Comparison of ENCODE assay signal across 38 mouse cellular contexts in the genomic region with DNA sequence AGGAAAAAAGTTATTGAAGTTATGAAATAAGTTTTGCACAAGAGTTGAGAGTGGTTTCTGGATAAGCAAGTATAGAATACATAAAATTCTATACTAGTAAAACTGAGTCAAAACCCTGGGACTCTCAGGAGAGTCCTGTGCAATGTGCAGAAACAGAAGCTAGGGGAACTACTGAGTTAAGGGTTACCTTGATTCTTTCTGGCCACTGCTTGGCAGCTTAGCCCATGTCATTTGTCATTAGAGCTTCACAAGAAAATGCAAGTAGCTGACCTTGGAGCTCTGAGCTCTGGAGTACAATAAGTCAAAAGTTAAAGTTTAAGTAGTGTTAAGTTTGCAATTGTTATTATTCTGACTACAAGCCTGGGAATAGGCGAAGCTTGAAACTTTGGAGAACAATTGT. TPM values are rescaled to one million over a fixed set of nuclear protein-coding genes. Genes with fewer than 3 reads are reported as not detected.
DNase-seq lines count a peak whose midpoint lies in the region; ATAC-seq and TF ChIP-seq lines count a peak whose summit lies in the region.
"Had no signal": no experiment of that assay in that cellular context is flagged by ENCODE, and none has a peak within 500 bp of the region (broad histone marks: within the 10 kb centered on the region; RNA-seq: fewer than 3 reads in every experiment).

No protein-coding gene starts in this region.

- 67% methylated on average over 1 of the region's 1 CpGs for WGBS in kidney, embryonic 16.5 days
- 57% methylated on average over 1 of the region's 1 CpGs for WGBS in stomach, postnatal 0 days

- peak; percentile 54 for TF ChIP-seq CTCF in stomach, postnatal 0 days (IDR thresholded peaks at IDR 0.05; ENCODE audit: low read depth)

- no peak overlapping the region for H3K4me2 ChIP-seq in kidney, embryonic 16.5 days (replicated peaks; ENCODE audit: low read depth, low read length)
- no peak overlapping the region for H3K4me2 ChIP-seq in stomach, postnatal 0 days (replicated peaks; ENCODE audit: low read depth)
- H3K4me2 ChIP-seq: embryonic facial prominence, embryonic 15.5 days; forebrain, embryonic 12.5 days; heart, embryonic 12.5 days; limb, embryonic 12.5 days; liver, embryonic 15.5 days; lung, embryonic 14.5 days; midbrain, embryonic 12.5 days; neural tube, embryonic 13.5 days had no signal

- H3K4me3 ChIP-seq in kidney, embryonic 16.5 days (ENCODE audit: low read length) = no peak overlapping the region
- no peak overlapping the region for H3K4me3 ChIP-seq in stomach, postnatal 0 days (ENCODE audit: low read depth, low read length)
- H3K4me3 ChIP-seq: embryonic facial prominence, embryonic 10.5 days; embryonic facial prominence, embryonic 15.5 days; forebrain, embryonic 12.5 days; heart, adult 2 months; heart, embryonic 12.5 days; hindbrain, embryonic 10.5 days; left cerebral cortex, adult 2 months; limb, embryonic 12.5 days; liver, embryonic 15.5 days; midbrain, embryonic 12.5 days; neural tube, embryonic 13.5 days had no signal

- H3K9me3 ChIP-seq in kidney, embryonic 16.5 days (ENCODE audit: low read length) = no peaks in the 10 kb centered on the region
- H3K9me3 ChIP-seq in stomach, postnatal 0 days (ENCODE audit: control insufficient read depth, low read length) = no peaks in the 10 kb centered on the region
- H3K9me3 ChIP-seq: embryonic facial prominence, embryonic 10.5 days; embryonic facial prominence, embryonic 15.5 days; forebrain, embryonic 12.5 days; heart, embryonic 12.5 days; hindbrain, embryonic 10.5 days; limb, embryonic 12.5 days; liver, embryonic 15.5 days; midbrain, embryonic 12.5 days; neural tube, embryonic 13.5 days had no signal

- H3K27me3 ChIP-seq in kidney, embryonic 16.5 days (ENCODE audit: insufficient read depth, low read length) = no peaks in the 10 kb centered on the region
- no peaks in the 10 kb centered on the region for H3K27me3 ChIP-seq in stomach, postnatal 0 days (ENCODE audit: control insufficient read depth, insufficient read depth, low read length)
- H3K27me3 ChIP-seq: embryonic facial prominence, embryonic 15.5 days; forebrain, embryonic 12.5 days; heart, embryonic 12.5 days; limb, embryonic 12.5 days; midbrain, embryonic 12.5 days; neural tube, embryonic 13.5 days had no signal

- H3K36me3 ChIP-seq in kidney, embryonic 16.5 days (ENCODE audit: insufficient read depth, low read length) = no peaks in the 10 kb centered on the region
- no peaks in the 10 kb centered on the region for H3K36me3 ChIP-seq in stomach, postnatal 0 days (ENCODE audit: control insufficient read depth, insufficient read depth, low read length)
- H3K36me3 ChIP-seq: embryonic facial prominence, embryonic 10.5 days; embryonic facial prominence, embryonic 15.5 days; forebrain, embryonic 12.5 days; heart, embryonic 12.5 days; hindbrain, embryonic 10.5 days; limb, embryonic 12.5 days; liver, embryonic 15.5 days; midbrain, embryonic 12.5 days; neural tube, embryonic 13.5 days had no signal

- ATAC-seq in kidney, embryonic 16.5 days (ENCODE audit: low FRiP score, low TSS enrichment) = no peak
- ATAC-seq in stomach, postnatal 0 days (ENCODE audit: low FRiP score, low TSS enrichment) = no peak
- ATAC-seq: forebrain, postnatal 0 days; hindbrain, embryonic 16.5 days had no signal

- TF ChIP-seq EP300 in stomach, postnatal 0 days (optimal IDR thresholded peaks at IDR 0.05) = no peak

- no peak overlapping the region for H3K27ac ChIP-seq in kidney, embryonic 16.5 days (ENCODE audit: low read length)
- no peak overlapping the region for H3K27ac ChIP-seq in stomach, postnatal 0 days (replicated peaks)
- H3K27ac ChIP-seq: embryonic facial prominence, embryonic 10.5 days; embryonic facial prominence, embryonic 15.5 days; forebrain, embryonic 12.5 days; heart, adult 2 months; hindbrain, embryonic 10.5 days; left cerebral cortex, adult 2 months; limb, embryonic 12.5 days; liver, embryonic 15.5 days; midbrain, embryonic 12.5 days; neural tube, embryonic 13.5 days had no signal

- no peak overlapping the region for H3K9ac ChIP-seq in kidney, embryonic 16.5 days (replicated peaks; ENCODE audit: low read length)
- H3K9ac ChIP-seq in stomach, postnatal 0 days (ENCODE audit: low read length) = no peak overlapping the region
- H3K9ac ChIP-seq: embryonic facial prominence, embryonic 15.5 days; forebrain, embryonic 12.5 days; forebrain, postnatal 0 days; heart, embryonic 12.5 days; limb, embryonic 12.5 days; liver, embryonic 15.5 days; lung, embryonic 14.5 days; midbrain, embryonic 12.5 days; neural tube, embryonic 13.5 days had no signal

- peak; percentile 17 for DNase-seq in adrenal gland, adult 2 months
- no peak for DNase-seq in adrenal gland, postnatal 10 days
- peak; percentile 43 for DNase-seq in kidney, adult 11 months
- no peak for DNase-seq in kidney, adult 18-20 months
- DNase-seq in kidney, postnatal 25 days = peak; percentile 27 to 52
- no peak for DNase-seq in stomach, postnatal 0 days (ENCODE audit: low spot score)
- DNase-seq: cerebellum, adult 8-10 months; cerebellum, postnatal 25 days; forebrain, postnatal 0 days; heart, adult 2 months; heart, postnatal 10 days; lung, embryonic 14.5 days; right cerebral cortex, postnatal 4 days; thymus, postnatal 4 days had no signal

- H3K4me1 ChIP-seq in kidney, embryonic 16.5 days (ENCODE audit: insufficient read depth, low read length) = no peaks in the 10 kb centered on the region
- H3K4me1 ChIP-seq in stomach, postnatal 0 days (replicated peaks; ENCODE audit: control insufficient read depth, insufficient read depth) = no peaks in the 10 kb centered on the region
- H3K4me1 ChIP-seq: embryonic facial prominence, embryonic 10.5 days; embryonic facial prominence, embryonic 15.5 days; forebrain, embryonic 12.5 days; heart, embryonic 12.5 days; hindbrain, embryonic 10.5 days; limb, embryonic 12.5 days; liver, embryonic 15.5 days; midbrain, embryonic 12.5 days; neural tube, embryonic 13.5 days had no signal

RNA-seq across cellular contexts. Expression of gene Lrrc31, which starts 13.7 kb away (rescaled TPM):
- not detected for total RNA-seq in adrenal gland, adult 2 months (2021)
- not detected in 2 replicates for polyA plus RNA-seq in adrenal gland, adult 2 months (2012; rRNA removed)
- total RNA-seq in adrenal gland, postnatal 10 days (2021) = not detected
- polyA plus RNA-seq in kidney, embryonic 16.5 days (2015; fragmentation: Nextera tagmentation; extraction: Ambion mirVana) = 0.27 and 0.35 TPM in 2 replicates
- polyA plus RNA-seq in stomach, postnatal 0 days (2015; fragmentation: Nextera tagmentation; extraction: Ambion mirVana) = 16.1 and 16.9 TPM in 2 replicates
- total RNA-seq: forebrain, postnatal 0 days; gastrocnemius, adult 8-10 months; gastrocnemius, postnatal 4 days; layer of hippocampus, adult 18-20 months; layer of hippocampus, postnatal 14 days; left cerebral cortex, adult 2 months; left cerebral cortex, postnatal 25 days; liver, adult 2 months; megakaryocyte, adult 5-6 weeks; MEL had no signal
- polyA plus RNA-seq: embryonic facial prominence, embryonic 10.5 days; forebrain, embryonic 12.5 days; forebrain, postnatal 0 days; heart, embryonic 12.5 days; hindbrain, embryonic 10.5 days; limb, embryonic 12.5 days; liver, adult 2 months; liver, embryonic 15.5 days; lung, embryonic 14.5 days; midbrain, embryonic 12.5 days; neural tube, embryonic 13.5 days; spleen, adult 2 months; testis, adult 2 months had no signal

RNA-seq across cellular contexts. Expression of gene Samd7, which starts 32.8 kb away (rescaled TPM):
- not detected for total RNA-seq in adrenal gland, adult 2 months (2021)
- 0.06 TPM in 1 of 2 replicates, not detected in the other for polyA plus RNA-seq in adrenal gland, adult 2 months (2012; rRNA removed)
- under 1 TPM in 1 of 2 experiments, not detected in 1; 0.12 TPM for total RNA-seq in adrenal gland, postnatal 10 days (2021)
- polyA plus RNA-seq in kidney, embryonic 16.5 days (2015; fragmentation: Nextera tagmentation; extraction: Ambion mirVana) = not detected in 2 replicates
- polyA plus RNA-seq in stomach, postnatal 0 days (2015; fragmentation: Nextera tagmentation; extraction: Ambion mirVana) = not detected in 2 replicates
- total RNA-seq: gastrocnemius, adult 8-10 months; heart, adult 2 months; heart, postnatal 10 days; layer of hippocampus, adult 18-20 months; layer of hippocampus, postnatal 14 days; left cerebral cortex, adult 2 months; left cerebral cortex, postnatal 25 days; liver, adult 2 months; megakaryocyte, adult 5-6 weeks; MEL had no signal
- polyA plus RNA-seq: embryonic facial prominence, embryonic 10.5 days; embryonic facial prominence, embryonic 15.5 days; forebrain, embryonic 12.5 days; heart, adult 2 months; heart, embryonic 12.5 days; hindbrain, embryonic 10.5 days; intestine, embryonic 14.5 days; limb, embryonic 12.5 days; liver, adult 2 months; lung, embryonic 14.5 days; midbrain, embryonic 12.5 days; neural tube, embryonic 13.5 days; thymus, postnatal 0 days had no signal

Comparison
In these comparisons a context has a peak if more than half of its experiments do, and no peak if none do; other contexts are left out.
1. DNase-seq: peak in adrenal gland, adult 2 months (single experiment), kidney, adult 11 months (single experiment) and kidney, postnatal 25 days (2 of 2); none in adrenal gland, postnatal 10 days (single experiment), kidney, adult 18-20 months (single experiment) and stomach, postnatal 0 days (single experiment).
2. RNA of gene Lrrc31, which starts 13.7 kb away (polyA plus RNA-seq): 16.1 to 16.9 TPM in stomach, postnatal 0 days; 0.27 to 0.35 TPM in kidney, embryonic 16.5 days and not detected in adrenal gland, adult 2 months; every median in the first group is over 10 times any median in the second.